Mouse (Mus musculus) liver, embryonic 14.5 days (tissue): ENCODE results near the gene Fcnb. TPM values are rescaled to one million over a fixed set of nuclear protein-coding genes. Genes with fewer than 3 reads are reported as not detected.

Experiments used
- ATAC-seq: fragments of 200-750 bp; cut with Nextera tagmentation; 2 replicates; pipeline ENCODE4 v1.8.0; 2017; ENCODE audit warnings: moderate number of reproducible peaks, mild to moderate bottlenecking, moderate library complexity; ENCODE audit not compliant: insufficient read depth
- DNase-seq, 3 experiments: peaks; one replicate each; pipeline ENCODE4 v3.0.0-alpha.2; 2012 to 2013; ENCODE audit warnings: low read depth in 3 of 3, low spot score in 3 of 3
- H3K27ac ChIP-seq: fragments of 300-500 bp; sonication (generic); 2 replicates; pipeline ENCODE4 v1.5.1; 2014; ENCODE audit warnings: moderate library complexity, mild to moderate bottlenecking, control low read depth, inconsistent platforms
- H3K27me3 ChIP-seq: fragments of 300-500 bp; sonication (generic); 2 replicates; pipeline ENCODE4 v1.6.1; 2014; ENCODE audit warnings: mild to moderate bottlenecking, low read length, moderate library complexity; ENCODE audit not compliant: control insufficient read depth, insufficient read depth
- H3K36me3 ChIP-seq: fragments of 300-500 bp; sonication (generic); replicated peaks from 2 replicates; pipeline ENCODE4 v1.6.1; 2014; ENCODE audit warnings: low read depth; ENCODE audit not compliant: control insufficient read depth, insufficient read depth
- H3K4me1 ChIP-seq, 2 experiments: fragments of 200-500 bp in 1 of 2; fragments of 300-500 bp in 1 of 2; sonication (generic) in 1 of 2; replicated peaks; 2 replicates each; pipeline ENCODE4 v1.6.1; 2012 to 2014; ENCODE audit warnings: antibody characterized with exemption in 1 of 2, inconsistent platforms in 1 of 2, low read length in 1 of 2; ENCODE audit not compliant: control insufficient read depth in 2 of 2, insufficient read depth in 2 of 2
- H3K4me2 ChIP-seq: fragments of 300-500 bp; sonication (generic); 2 replicates; pipeline ENCODE4 v1.6.1; 2014; ENCODE audit warnings: low read depth, mild to moderate bottlenecking, control low read depth, moderate library complexity
- H3K4me3 ChIP-seq, 2 experiments: fragments of 200-500 bp in 1 of 2; fragments of 300-500 bp in 1 of 2; sonication (generic) in 1 of 2; 2 replicates each; pipeline ENCODE4 v1.5.1; 2012 to 2014; ENCODE audit warnings: low read depth in 2 of 2, low read length in 2 of 2, mild to moderate bottlenecking in 2 of 2, control low read depth in 1 of 2, inconsistent platforms in 1 of 2, moderate library complexity in 1 of 2; ENCODE audit not compliant: insufficient read depth in 1 of 2
- H3K9ac ChIP-seq: fragments of 300-500 bp; sonication (generic); replicated peaks from 2 replicates; pipeline ENCODE4 v1.6.1; 2014; ENCODE audit warnings: mild to moderate bottlenecking, control low read depth, moderate library complexity
- H3K9me3 ChIP-seq: fragments of 300-500 bp; sonication (generic); 2 replicates; pipeline ENCODE4 v1.6.1; 2016; ENCODE audit warnings: low read length, mixed read lengths; ENCODE audit not compliant: control insufficient read depth
- CTCF ChIP-seq: IDR thresholded peaks from 2 replicates; pipeline ENCODE4 v1.5.1; 2016; ENCODE audit warnings: antibody characterized with exemption, low read depth, control low read depth
- EP300 ChIP-seq: IDR thresholded peaks from 2 replicates; pipeline ENCODE4 v1.6.1; 2016; ENCODE audit warnings: antibody characterized with exemption, low read depth
- WGBS: fragments of 180-500 bp; shearing (Covaris S2); extraction: QIAGEN DNeasy Blood & Tissue Kit; methylation state at CpG from one replicate; pipeline ENCODE4 v1.1.7; 2014; ENCODE audit not compliant: insufficient replicate concordance; 5-methylcytosine and 5-hydroxymethylcytosine counted together
- polyA plus RNA-seq, 2 experiments: library from polyadenylated mRNA; depleted of rRNA in 1 of 2; stranded (reverse) in 1 of 2; unstranded in 1 of 2; fragments of >200 nt; fragmentation: Nextera tagmentation in 1 of 2; extraction: Ambion mirVana in 1 of 2; gene quantifications; 2 replicates each; pipeline versions ENCODE4 v1.2.1 to v1.2.3; 2012 to 2014

Fcnb gene
- polyA plus RNA-seq, 2 experiments: 14.6 to 29.9 TPM

- no peak for TF ChIP-seq EP300
- TF ChIP-seq CTCF: no peak
These were observed 12.1 kb upstream of the Fcnb start for GRCm38 (mm10) chr2:28096751-28097309.

GRCm38 (mm10) chr2:28092099-28092498 is 7.4 kb upstream of the Fcnb start:
- ATAC-seq (no peak; the same call in 1 of the 2 replicates), DNase-seq (no peak)
- no peak overlapping the region for H3K4me3 ChIP-seq
- H3K27me3 ChIP-seq: no peaks in the 10 kb centered on the region
- peaks cover 16 to 22% of the 10 kb centered on the region in 2 experiments for H3K4me1 ChIP-seq
- no peaks in the 10 kb centered on the region for H3K36me3 ChIP-seq
- TF ChIP-seq EP300: no peak
- no peak for TF ChIP-seq CTCF
- no peak overlapping the region for H3K27ac ChIP-seq
- 22% methylated on average over 8 of the region's 8 CpGs for WGBS
- no peak overlapping the region for H3K4me2 ChIP-seq
- H3K9me3 ChIP-seq: no peaks in the 10 kb centered on the region
- H3K9ac ChIP-seq: no peak overlapping the region

More at GRCm38 (mm10) chr2:28096751-28097309, 12.1 kb upstream of the Fcnb start:
- Histone ChIP-seq H3K27me3 (peaks cover 4% of the 10 kb centered on the region), H3K27ac (no peak overlapping the region), H3K4me3 (no peak overlapping the region), H3K4me2 (no peak overlapping the region), H3K4me1 (peaks cover 46 to 54% of the 10 kb centered on the region in 2 experiments), H3K9ac (no peak overlapping the region), H3K36me3 (no peaks in the 10 kb centered on the region), H3K9me3 (no peaks in the 10 kb centered on the region)
- no peak for DNase-seq
- no peak for ATAC-seq
- 36% methylated on average over 6 of the region's 6 CpGs for WGBS

GRCm38 (mm10) chr2:28091042-28091441 is 6.4 kb upstream of the Fcnb start:
- no peak overlapping the region for H3K4me2 ChIP-seq
- H3K9me3 ChIP-seq: no peaks in the 10 kb centered on the region
- TF ChIP-seq EP300: no peak
- TF ChIP-seq CTCF: no peak
- peaks cover 9 to 13% of the 10 kb centered on the region in 2 experiments; a peak in 3 of 4 replicates for H3K4me1 ChIP-seq
- DNase-seq: no peak
- H3K9ac ChIP-seq: no peak overlapping the region
- ATAC-seq: no peak
- 83% methylated on average over 6 of the region's 6 CpGs for WGBS
- no peaks in the 10 kb centered on the region for H3K36me3 ChIP-seq
- H3K27ac ChIP-seq: no peak overlapping the region
- no peaks in the 10 kb centered on the region for H3K27me3 ChIP-seq
- H3K4me3 ChIP-seq: no peak overlapping the region

- 79% methylated on average over 7 of the region's 7 CpGs for WGBS
- no peaks in the 10 kb centered on the region for H3K27me3 ChIP-seq
- no peaks in the 10 kb centered on the region for H3K36me3 ChIP-seq
- no peak for TF ChIP-seq EP300
- TF ChIP-seq CTCF: no peak
- no peaks in the 10 kb centered on the region for H3K9me3 ChIP-seq
- H3K4me1 ChIP-seq: peaks cover 9 to 13% of the 10 kb centered on the region in 2 experiments
- H3K4me2 ChIP-seq: no peak overlapping the region
- no peak overlapping the region for H3K9ac ChIP-seq
- H3K27ac ChIP-seq: no peak overlapping the region
- H3K4me3 ChIP-seq: no peak overlapping the region
- ATAC-seq: no peak
- DNase-seq: no peak
These were observed 5.8 kb upstream of the Fcnb start for GRCm38 (mm10) chr2:28090299-28091008.

GRCm38 (mm10) chr2:28089095-28089494 is 4.4 kb upstream of the Fcnb start:
- Histone ChIP-seq H3K27ac (no peak overlapping the region), H3K9ac (no peak overlapping the region), H3K4me2 (no peak overlapping the region), H3K9me3 (no peaks in the 10 kb centered on the region), H3K27me3 (no peaks in the 10 kb centered on the region), H3K4me3 (no peak overlapping the region), H3K36me3 (no peaks in the 10 kb centered on the region), H3K4me1 (peaks cover 9 to 13% of the 10 kb centered on the region in 2 experiments)
- ATAC-seq (no peak), DNase-seq (no peak)
- WGBS: 78% methylated on average over 5 of the region's 5 CpGs
- no peak for TF ChIP-seq EP300
- TF ChIP-seq CTCF: no peak
